Mouse (Mus musculus) neural tube, embryonic 10.5 days (tissue): ENCODE results near the gene Arhgef10l.
A peak's percentile ranks its signal among the peaks of the same experiment; 100 is the strongest.
"Not testable (repeated sequence)": the region's sequence is repeated elsewhere in the genome, so short reads cannot be mapped to it uniquely, and the experiment has no call there.

ENCODE experiments used
- DNase-seq: peaks from one replicate; pipeline ENCODE4 v3.0.0-alpha.2; 2017; ENCODE audit warnings: low spot score; ENCODE audit errors: extremely low spot score

The Arhgef10l gene

DNA sequence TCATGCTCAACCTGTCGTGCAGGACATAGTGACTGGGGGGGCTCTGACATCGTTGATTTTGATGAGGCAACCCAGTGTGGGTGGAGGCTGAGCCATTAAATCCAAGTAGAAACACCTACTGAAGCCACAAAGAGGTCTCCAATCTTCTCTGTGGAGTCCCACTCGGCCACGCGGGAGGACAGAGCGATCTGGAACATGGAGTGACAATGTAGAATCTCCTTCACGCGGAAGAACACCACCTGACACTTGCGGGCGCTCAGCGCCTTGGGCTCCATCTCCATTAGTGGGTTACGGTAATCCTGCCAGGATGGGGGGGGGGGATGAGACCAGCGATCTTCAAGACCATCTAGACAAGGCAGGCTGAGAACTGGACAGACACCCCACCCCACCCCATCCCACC, 86.7 kb downstream of the Arhgef10l start:
- no peak for DNase-seq

DNA sequence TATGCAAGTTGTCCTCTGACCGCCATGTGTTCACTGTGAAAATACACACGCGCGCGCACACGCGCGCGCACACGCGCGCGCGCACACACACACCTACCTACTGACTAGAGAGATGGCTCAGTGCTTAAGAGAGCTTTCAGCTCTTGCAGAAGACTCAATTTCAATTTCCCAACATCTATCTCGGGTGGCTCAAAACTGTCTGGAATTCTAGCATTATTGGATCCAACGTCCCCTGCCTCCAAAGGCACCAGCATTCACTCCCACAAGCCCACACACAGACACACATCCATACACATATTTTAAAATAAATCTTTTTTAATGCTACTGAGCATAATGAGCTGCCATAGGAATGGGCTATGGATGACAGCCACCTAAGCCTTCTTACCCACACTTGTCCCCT, 89.2 kb downstream of the Arhgef10l start:
- DNase-seq: no peak

DNA sequence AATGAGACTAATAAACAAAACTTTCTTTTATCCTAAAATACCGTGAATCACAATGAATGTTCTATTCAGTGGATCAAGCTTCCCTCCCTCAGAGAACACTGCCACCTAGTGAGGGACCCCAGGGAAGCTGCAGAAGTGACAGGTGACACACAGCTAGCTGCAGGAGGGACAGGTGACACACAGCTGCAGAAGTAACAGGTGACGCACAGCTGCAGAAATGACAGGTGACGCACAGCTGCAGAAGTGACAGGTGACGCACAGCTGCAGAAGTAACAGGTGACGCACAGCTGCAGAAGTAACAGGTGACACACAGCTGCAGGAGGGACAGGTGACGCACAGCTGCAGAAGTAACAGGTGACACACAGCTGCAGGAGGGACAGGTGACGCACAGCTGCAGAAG, 90.9 kb downstream of the Arhgef10l start:
- not testable (repeated sequence) for DNase-seq

DNA sequence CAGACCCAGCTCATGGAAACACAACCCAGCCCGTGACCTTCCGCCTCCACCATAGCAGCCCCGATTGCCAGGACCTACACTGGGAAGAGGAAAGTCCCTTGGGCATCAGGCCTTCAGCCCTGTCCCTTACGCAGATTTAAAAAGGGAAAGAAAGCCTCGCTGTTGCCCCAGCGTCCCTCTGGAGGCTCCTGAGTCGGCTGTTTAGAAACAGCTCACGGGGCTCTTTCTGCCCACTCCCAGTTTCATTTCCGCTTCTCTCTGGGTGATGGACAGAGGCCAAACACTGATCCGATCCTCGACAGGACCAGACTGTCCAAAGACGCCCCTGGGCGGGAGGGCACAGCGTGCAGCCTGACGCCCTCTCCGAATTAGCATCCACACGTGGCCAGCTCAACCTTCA, 93.4 kb downstream of the Arhgef10l start:
- DNase-seq: no peak

DNA sequence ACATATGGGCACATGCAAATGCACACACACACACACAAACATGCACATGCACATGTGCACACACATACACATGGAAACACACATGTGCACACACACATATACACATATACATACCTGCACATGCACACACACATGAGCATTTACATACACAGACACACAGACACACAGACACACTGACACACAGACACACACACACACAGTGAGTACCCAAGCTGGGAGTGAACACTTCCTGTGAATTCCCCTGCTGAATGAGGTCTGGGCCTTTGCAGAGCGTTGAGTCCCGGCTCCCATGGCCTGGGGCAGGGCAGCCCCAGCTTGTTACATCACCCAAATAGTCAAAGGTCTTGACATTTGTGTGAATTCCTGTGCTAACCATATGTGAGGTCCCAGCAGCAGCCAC, 96.4 kb downstream of the Arhgef10l start:
- no peak for DNase-seq

DNA sequence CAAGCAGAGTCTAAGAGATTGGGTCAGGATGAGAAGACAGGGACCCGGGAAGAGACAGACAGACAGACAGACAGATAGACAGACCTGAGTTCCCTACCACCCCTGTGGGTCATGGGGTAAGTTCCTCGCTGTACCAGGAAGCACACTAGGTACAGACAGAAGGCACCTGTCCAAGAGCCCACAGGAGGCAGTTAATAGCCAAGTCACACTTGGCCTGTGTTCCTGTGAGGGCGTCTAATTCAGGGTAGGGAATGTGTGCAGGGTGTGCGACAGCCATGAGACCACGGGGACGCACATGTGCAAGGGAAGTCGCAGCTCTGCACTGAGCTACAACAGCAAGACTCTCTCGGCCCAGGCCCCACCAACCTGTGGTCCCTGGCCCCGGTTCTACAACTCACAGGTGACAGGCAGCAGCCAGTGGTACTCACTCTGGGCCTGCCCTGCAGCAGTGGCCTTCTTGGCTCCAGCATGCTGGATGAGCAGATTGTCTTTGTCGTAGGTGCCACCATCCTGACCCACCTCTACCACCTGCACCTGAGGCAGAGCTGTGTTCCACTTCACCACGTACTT, 97.8 kb downstream of the Arhgef10l start:
- no peak for DNase-seq

DNA sequence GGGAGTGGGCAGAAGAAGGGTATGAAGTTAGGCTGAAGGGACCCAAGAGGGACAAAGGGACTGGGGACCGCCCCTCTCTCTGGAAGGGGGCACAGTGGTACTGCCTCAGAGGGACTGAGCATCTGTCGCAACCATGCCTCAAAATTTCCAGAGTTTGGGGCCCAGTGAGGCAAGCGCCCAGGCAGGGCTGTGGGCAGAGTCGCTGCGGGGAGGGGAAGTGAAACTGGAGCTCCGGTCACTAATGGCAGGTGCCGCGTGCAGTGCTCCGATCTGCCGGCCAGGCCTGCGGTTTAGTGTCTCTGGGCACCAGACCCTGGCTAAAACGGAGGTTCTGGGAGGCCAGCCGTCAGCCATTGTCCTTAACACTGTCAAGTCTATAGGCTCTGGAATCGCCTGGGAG, 99.0 kb downstream of the Arhgef10l start:
- DNase-seq: no peak

DNA sequence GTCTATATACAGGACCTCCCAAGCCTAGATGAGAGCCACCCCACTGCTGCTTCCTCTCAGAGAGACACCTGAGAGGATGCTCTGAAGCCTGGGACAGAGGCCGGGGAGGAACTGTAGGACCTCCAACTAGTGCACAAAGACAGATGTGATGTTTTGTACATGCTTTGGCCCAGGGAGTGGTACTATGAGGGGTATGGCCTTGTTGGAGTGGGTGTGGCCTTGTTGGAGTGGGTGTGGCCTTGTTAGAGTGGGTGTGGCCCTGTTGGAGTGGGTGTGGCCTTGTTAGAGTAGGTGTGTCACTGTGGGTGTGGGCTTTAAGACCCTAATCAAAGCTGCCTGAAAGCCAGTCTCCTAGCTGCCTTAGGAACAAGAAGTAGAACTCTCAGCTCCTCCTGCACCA, 101.4 kb downstream of the Arhgef10l start:
- not testable (repeated sequence) for DNase-seq

DNA sequence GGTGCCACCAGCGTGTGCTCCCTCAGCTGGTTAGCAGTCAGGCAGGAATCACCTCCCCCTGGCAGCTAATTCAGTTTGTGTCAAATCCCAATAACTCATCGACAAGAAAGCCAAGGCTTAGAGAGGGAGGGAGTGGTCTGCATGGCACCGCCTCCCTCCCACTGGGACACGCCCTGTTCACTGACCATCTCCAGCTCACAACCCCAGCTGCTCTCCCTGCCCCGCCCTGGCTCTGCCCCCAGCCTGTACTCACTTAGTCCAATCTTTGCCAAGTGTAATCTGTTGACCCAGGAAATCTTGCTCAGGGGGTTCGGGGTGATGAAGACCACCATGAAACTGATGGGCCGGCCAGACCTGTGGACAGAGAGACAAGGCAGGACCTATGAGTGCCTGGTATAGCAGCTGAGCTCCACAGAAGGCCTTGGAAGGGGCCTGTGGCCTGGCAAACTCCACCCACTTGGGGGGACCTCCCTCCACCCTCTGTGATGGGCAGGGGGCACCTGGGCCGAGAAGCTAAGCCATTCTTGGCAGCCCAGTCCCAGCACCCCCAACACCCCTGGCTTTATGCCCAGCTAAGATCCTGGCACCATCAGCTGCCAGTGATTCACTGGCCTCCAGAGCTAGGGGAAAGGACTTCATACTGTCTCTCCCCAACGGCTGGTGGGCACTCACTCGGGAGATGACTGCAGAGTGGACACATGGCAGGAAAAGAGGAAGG, 103.2 kb downstream of the Arhgef10l start:
- no peak for DNase-seq

DNA sequence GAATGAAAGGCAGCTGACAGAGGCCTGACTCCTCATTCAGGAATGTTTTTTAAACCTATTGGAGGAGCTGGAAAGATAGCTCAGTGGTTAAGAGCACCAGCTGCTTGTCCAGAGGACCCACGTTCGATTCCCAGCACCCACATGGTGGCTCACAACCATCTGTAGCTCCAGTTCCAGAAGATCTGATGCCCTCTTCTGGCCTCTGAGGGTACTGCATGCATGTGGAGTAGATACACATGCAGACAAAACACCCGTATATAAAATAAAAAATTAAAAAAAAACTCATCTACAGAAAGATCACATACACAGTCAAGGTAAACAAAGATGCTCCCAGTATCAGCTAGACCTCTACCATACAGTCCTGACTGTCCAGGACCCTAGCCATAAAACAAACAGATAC, 104.1 kb downstream of the Arhgef10l start:
- no peak for DNase-seq

DNA sequence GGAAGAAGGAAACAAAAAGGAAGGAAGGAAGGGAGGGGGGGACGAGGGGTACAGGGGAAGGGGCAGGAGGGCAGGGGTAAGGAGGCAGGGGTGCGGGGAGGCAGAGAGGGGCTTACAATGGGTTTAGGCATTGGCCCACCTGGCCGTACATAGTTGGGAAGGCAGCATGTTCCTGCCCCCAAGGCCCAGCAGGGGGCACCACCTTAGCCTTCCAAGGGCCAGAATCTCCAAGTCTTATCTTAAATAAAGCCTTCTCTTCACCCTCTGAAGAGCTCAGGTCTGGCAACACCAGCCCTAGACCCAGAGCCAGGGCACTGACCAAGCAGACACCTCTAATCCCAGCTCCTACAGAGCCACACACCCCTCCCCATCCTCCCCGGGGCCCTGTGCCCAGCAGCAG, 106.0 kb downstream of the Arhgef10l start:
- DNase-seq: no peak

DNA sequence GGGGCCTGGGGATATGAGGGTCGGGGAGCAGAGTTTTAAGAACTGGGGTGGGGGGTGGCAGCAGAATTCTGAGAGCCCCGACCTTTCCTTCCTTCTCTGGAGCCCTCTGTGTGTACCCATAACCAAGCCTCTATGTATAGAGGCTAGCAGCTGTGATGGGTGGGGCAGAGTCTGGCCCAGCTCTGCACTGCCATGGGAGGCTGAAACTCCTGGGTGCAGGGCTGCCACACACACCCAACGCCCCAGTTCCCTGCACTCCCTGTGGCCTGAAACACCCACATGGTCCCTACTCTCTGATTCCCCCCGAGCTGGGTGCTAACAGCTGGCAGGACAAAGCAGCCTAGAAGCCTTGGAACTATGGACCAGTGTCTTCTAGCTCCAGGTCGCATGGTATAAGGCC, 107.6 kb downstream of the Arhgef10l start:
- DNase-seq: no peak

DNA sequence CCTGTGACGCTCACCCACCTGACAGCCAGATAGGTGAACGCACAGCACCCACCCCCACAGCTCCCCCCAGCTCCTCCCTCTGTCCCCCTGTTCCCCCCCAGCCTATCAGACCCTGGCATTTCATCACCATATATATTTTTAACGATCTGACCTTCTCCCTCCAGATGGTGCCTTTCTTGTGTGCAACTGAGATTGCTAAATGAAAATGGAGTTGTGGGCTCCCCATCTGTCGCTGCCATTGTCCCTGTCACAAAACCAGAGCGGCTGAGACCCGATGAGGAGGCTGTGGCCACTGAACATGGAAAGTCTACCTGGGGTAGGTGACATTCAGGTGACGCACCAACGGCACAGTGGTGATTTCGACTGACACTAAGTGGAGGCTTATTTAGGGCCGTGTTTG, 109.3 kb downstream of the Arhgef10l start:
- DNase-seq: no peak

DNA sequence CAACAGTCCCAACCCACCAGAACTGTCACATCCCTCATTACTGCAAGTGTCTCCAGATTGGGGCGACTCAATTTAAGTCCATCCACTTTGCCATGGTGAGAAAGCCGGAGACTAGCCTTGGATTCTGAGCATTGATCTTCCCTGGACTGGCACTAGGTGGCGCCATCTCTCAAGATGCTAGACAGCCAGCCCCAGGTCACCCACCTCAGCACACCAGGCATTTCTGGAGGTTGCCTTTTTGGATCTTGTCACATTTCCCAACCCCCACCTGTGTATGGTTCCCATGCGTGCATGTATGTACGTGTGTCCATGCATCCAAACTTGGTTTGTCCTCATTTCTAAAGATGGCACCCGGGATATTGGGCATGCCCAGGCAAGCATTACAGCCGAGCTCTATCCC, 110.5 kb downstream of the Arhgef10l start:
- DNase-seq: peak; percentile 64

DNA sequence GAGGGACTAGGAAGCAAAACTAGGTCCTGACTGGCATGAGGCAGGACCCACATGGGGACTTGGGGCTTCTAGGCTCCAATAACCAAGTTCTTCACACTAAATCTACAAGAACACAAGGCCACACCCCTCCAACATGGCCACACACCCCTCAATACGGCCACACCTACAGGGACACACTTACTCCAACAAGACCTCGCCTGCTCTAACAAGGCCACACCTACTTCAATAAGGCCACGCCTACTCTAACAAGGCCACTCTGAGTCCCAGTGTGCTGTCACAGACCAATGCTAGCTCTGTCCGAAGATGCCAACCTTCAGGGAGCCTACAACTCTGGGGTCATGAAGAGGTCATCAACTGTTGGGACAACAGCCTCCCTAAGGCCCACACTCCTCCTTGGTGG, 111.3 kb downstream of the Arhgef10l start:
- DNase-seq: no peak

DNA sequence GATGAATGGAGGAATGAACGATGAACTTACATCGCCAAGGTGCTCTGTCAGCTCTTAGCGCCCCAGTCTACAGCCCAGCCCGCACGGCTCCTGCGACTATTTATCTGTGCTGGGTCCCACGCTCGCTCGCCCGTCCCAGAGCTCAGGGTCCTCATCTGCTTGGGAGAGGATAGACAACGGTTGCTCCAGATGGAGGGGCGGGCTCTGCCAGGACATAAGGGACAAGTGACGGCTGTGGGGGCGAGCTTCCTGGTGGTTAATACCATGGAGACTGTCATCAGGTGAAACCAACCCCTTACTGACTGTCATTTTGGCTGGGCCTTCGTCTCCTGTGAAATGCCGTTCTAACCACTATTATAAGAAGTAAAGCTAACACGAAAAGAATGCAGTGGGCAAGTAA, 114.0 kb downstream of the Arhgef10l start:
- no peak for DNase-seq

DNA sequence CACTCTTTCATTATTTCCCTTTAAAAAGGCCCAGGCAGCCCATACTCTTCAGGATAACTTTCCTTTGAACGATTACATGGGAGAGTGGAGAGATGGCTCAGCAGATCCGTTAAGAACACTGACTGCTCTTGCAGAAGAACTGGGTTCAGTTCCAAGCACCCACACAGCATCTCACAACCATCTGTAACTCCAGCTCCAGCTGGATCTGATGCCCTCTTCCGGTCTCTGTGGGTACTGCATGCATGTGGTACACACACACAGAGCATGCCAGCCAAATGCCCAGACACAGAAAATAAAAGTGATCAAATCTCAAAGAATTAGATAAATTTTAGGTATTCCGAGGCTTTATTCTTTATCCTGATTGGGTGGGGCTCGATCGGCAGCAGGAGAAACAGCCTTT, 115.1 kb downstream of the Arhgef10l start:
- no peak for DNase-seq

DNA sequence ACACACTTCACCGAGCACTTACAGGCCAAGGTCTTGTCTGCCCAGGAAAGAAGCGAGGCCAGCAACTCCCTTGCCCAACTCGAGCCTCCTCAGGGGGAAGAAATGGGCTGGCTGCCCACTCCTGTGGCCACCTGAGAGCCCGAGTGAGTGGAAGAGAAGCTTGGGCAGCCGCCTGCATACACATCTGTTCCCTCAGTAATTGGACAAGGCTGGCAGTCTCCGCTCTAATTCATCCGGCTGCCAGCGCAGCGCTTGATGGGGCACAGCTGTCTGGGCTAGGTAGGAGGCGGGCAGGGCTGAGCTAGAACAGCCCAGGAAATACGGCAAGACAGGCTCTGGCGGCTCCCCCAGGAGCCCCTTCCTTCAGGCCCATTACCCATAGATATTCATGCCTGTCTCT, 115.8 kb downstream of the Arhgef10l start:
- DNase-seq: no peak

DNA sequence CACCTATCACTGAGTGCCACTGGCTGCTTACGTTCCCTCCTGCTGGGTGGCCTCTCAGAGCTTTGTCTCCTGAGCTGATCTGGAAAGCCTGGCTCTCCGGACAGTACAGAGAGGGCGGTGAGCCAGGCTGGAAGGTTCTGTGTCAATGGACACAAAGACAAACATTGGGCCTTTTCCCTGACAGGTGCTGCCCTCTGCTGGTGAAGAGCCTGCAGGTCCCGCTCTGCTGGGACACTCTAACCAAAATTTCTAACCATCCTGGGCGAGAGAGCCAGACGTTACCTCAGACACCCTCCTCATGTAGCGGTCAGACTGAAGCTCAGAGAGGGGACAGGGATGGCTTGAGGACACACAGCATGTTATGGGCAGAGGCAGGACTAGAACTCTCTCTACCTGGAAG, 118.3 kb downstream of the Arhgef10l start:
- DNase-seq: peak; percentile 70

DNA sequence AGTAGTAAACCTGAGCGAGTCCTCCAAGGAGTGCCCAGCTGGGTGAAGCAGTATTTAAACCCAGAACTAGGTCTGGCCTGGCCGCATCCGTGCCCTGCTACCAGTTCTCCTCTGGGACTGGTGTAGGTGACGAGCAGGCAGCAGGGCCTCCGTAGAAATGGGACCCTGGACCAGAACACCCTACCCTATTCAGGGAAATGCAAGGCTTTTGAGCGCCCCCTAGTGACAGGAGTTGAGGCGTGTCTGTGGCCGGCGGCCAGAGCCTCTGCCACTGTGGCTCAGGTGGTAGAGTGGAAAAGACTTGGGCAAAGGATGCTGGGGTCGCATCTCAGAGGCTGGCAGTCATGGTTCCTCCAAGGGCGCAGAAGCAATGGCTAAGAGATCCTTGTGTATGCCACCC, 126.7 kb downstream of the Arhgef10l start:
- peak; percentile 73 for DNase-seq

DNA sequence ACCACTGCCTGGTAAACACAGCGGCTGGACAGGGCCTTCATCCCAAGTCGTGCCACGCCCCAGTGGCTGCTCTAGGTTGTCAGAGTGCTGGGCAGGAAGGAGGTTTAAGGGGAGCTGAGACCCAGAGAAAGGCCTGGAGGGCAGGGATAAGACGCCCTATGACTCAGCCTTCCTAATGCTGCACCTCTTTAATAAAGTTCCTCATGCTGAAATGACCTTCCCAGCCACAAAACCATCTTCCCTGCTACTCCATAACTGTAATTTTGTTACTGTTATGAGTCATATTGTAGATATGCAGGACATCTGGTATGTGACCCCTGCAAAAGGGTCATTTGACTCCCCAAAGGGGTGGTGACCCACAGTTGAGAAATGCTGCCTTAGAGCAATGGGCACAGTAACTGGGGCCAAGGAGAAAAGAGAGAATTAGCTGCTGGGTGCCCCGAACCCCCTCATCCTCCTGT, 128.2 kb downstream of the Arhgef10l start:
- DNase-seq: no peak

DNA sequence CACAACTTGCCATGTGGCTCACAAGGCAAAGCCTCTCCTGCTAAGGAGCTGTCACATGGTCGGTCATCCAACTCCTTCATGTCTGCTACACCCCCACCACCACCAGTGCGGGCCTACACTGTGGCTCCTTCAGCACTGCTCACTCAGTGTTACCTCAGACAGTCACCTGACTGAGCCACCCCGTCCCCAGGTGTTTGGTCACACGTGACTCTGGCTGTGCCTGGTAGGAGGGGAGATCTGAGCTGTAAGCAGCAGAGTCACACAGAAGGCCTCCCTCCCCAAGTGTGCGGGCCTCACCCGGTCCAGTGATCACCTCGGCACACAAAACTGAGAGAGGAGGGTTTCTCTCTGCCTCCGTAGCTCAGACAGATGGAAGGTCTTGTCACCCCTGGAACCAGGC, 130.5 kb downstream of the Arhgef10l start:
- no peak for DNase-seq

DNA sequence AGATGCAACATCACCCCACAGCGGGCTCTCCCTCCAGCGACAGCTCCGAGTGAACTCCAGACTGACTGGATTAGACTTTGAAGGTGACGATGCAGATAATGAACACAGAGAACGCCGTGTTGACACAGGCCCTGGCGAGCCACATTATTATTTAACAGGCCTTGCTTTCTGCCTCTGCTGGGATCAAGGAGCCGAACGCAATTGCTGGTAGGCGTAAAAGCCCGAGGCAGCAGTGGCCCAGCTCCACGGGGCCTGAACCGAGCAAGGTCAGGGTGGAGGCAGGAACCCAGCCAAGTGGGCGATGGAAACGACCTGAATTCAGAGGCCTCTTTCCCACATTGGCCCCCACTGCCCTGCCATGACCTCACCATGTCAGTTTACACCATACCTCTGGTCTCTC, 133.5 kb downstream of the Arhgef10l start:
- DNase-seq: no peak
